Mouse (Mus musculus) central nervous system, embryonic 14 days (tissue): ENCODE results near the gene Galnt14. TPM values are rescaled to one million over a fixed set of nuclear protein-coding genes. Genes with fewer than 3 reads are reported as not detected.

Experiments used
- polyA plus RNA-seq: library from polyadenylated mRNA; depleted of rRNA; stranded (reverse); fragments of >200 nt; gene quantifications from 2 replicates; pipeline ENCODE4 v1.2.3, GENCODE M21; 2012; rRNA removed

Gene Galnt14
- 15.2 and 16.2 TPM in 2 replicates for polyA plus RNA-seq

DNA sequence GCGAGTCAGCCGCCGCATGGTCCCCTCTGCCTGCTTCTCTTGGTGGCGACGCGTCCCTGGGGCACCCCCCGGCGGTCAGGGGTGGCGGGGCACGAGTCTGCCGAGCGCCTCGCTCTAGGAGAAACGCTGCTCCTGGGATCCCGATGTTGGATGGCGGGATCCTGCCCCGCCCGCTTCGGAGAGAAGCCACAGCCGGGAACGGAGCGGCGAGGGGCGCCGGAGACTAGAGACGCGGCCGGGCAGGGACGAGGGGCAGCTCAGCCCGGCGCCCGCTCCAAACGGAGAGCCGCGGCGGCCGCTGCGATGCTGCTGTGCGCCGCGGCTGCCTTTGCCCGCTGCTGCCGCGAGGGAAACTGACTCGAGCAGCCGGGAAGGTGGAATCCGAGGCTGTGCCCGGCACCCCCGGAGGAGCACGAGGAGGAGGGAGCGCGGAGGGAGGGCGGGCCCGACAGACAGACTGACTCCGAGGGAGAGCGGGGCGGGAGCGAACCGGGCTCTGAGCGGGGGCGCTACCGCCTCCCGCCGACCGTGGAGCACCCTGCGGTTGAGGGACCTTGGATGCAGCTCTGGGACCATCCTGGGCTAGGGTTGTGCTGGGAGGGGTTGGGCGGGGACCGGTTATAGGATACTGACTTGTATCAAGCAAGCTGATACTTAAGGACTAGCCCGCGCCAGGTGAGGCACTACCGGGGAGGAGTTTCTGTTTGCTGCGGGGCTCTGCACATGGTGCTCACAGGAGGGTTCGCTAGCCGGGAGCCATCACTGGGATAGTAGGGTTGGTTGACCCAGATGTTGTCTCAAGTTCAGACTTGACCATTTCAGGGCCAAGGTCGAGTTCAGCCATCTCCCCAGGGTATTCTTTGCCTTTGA lies at the start of gene Galnt14:
TSS of gene Galnt14 (minus strand) at position 412 of the 870 bp plus-strand sequence.

Other genes starting within 250 kb of the Galnt14 start
- 11.8 and 14.0 TPM in 2 replicates for gene Ehd3, start 93.7 kb upstream of the Galnt14 start, polyA plus RNA-seq
- 0.20 and 0.65 TPM in 2 replicates for gene Xdh, start 239.7 kb upstream of the Galnt14 start, polyA plus RNA-seq